Mouse (Mus musculus) CH12.LX (cell line): ENCODE measurements around the gene Acadvl. TPM values are rescaled to one million over a fixed set of nuclear protein-coding genes. Genes with fewer than 3 reads are reported as not detected.

Experiments used
- DNase-seq: peaks from one replicate; pipeline ENCODE4 v3.0.0-alpha.2; 2013; ENCODE audit errors: extremely low read depth
- H3K27ac ChIP-seq: 2 replicates; pipeline ENCODE4 v1.5.1; 2012; ENCODE audit warnings: low read depth, mild to moderate bottlenecking, control low read depth, moderate library complexity; ENCODE audit not compliant: insufficient read depth
- H3K27me3 ChIP-seq: replicated peaks from 2 replicates; pipeline ENCODE3; 2012; ENCODE audit warnings: inconsistent platforms
- H3K36me3 ChIP-seq, 2 experiments: replicated peaks in 1 of 2; 2 replicates each; pipeline versions ENCODE3 to v1.6.1; 2012; ENCODE audit warnings: inconsistent platforms in 1 of 2, low read length in 1 of 2, mild to moderate bottlenecking in 1 of 2, mixed read lengths in 1 of 2, moderate library complexity in 1 of 2; ENCODE audit not compliant: control insufficient read depth in 1 of 2, insufficient read depth in 1 of 2
- H3K4me1 ChIP-seq, 2 experiments: 2 replicates each; pipeline ENCODE4 v1.6.1; 2012; ENCODE audit warnings: inconsistent platforms in 1 of 2, moderate library complexity in 1 of 2; ENCODE audit not compliant: insufficient read depth in 2 of 2, control insufficient read depth in 1 of 2
- H3K4me2 ChIP-seq: 2 replicates; pipeline ENCODE4 v1.6.1; 2012; ENCODE audit warnings: low read depth, mild to moderate bottlenecking, control low read depth; ENCODE audit not compliant: poor library complexity, insufficient read depth, severe bottlenecking
- H3K4me3 ChIP-seq, 3 experiments: fragments of 150-350 bp in 1 of 3; sonication (generic) in 1 of 3; replicated peaks in 1 of 3; 2 replicates each; pipeline versions ENCODE3 to v1.5.1; 2011 to 2012; ENCODE audit warnings: low read depth in 2 of 3, low read length in 2 of 3, mild to moderate bottlenecking in 2 of 3, moderate library complexity in 2 of 3, control low read depth in 1 of 3, improper control_type of control experiment in 1 of 3, inconsistent platforms in 1 of 3, mixed read lengths in 1 of 3; ENCODE audit not compliant: poor library complexity in 1 of 3
- H3K79me2 ChIP-seq: replicated peaks from 2 replicates; pipeline ENCODE4 v1.6.1; 2012; ENCODE audit warnings: mild to moderate bottlenecking, moderate library complexity; ENCODE audit not compliant: control insufficient read depth, poor library complexity, insufficient read depth, severe bottlenecking; ENCODE audit errors: extremely low read depth
- H3K9ac ChIP-seq: 2 replicates; pipeline ENCODE4 v1.6.1; 2012; ENCODE audit warnings: low read depth, mild to moderate bottlenecking, control low read depth, moderate library complexity; ENCODE audit not compliant: insufficient read depth
- H3K9me3 ChIP-seq: replicated peaks from 2 replicates; pipeline ENCODE3; 2012; ENCODE audit warnings: low read length, inconsistent platforms, mixed read lengths
- CHD1 ChIP-seq: IDR thresholded peaks from 2 replicates; pipeline ENCODE4 v1.6.1; 2012; ENCODE audit warnings: low read depth, low read length, improper control_type of control experiment, inconsistent platforms
- E2F4 ChIP-seq: IDR thresholded peaks from 2 replicates; pipeline ENCODE4 v1.6.1; 2011; ENCODE audit warnings: low read depth, low read length, improper control_type of control experiment; ENCODE audit not compliant: insufficient replicate concordance
- EP300 ChIP-seq: IDR thresholded peaks from 2 replicates; pipeline ENCODE4 v1.6.1; 2011; ENCODE audit warnings: low read length, improper control_type of control experiment
- ETS1 ChIP-seq: conservative IDR thresholded peaks from 2 replicates; pipeline ENCODE4 v1.6.1; 2012; ENCODE audit warnings: low read depth, mild to moderate bottlenecking, inconsistent platforms, low read length, improper control_type of control experiment, moderate library complexity
- HCFC1 ChIP-seq: IDR thresholded peaks from 2 replicates; pipeline ENCODE4 v1.6.1; 2012; ENCODE audit warnings: low read depth, mild to moderate bottlenecking, inconsistent platforms, low read length, improper control_type of control experiment
- JUND ChIP-seq: conservative IDR thresholded peaks from 2 replicates; pipeline ENCODE4 v1.6.1; 2011; ENCODE audit warnings: low read depth, low read length, improper control_type of control experiment
- MEF2A ChIP-seq: IDR thresholded peaks from 2 replicates; pipeline ENCODE4 v1.6.1; 2014; ENCODE audit warnings: low read depth, mild to moderate bottlenecking, inconsistent platforms, low read length, improper control_type of control experiment, borderline replicate concordance
- MXI1 ChIP-seq: IDR thresholded peaks from 2 replicates; pipeline ENCODE4 v1.6.1; 2011; ENCODE audit warnings: mild to moderate bottlenecking, low read depth, low read length, improper control_type of control experiment
- NRF1 ChIP-seq: IDR thresholded peaks from 2 replicates; pipeline ENCODE4 v1.6.1; 2014; ENCODE audit warnings: low read depth, mild to moderate bottlenecking, inconsistent platforms, low read length, improper control_type of control experiment, moderate library complexity
- RAD21 ChIP-seq: IDR thresholded peaks from 2 replicates; pipeline ENCODE4 v1.6.1; 2011; ENCODE audit warnings: low read depth, mild to moderate bottlenecking, low read length, improper control_type of control experiment, moderate library complexity
- USF2 ChIP-seq: conservative IDR thresholded peaks from 2 replicates; pipeline ENCODE4 v1.6.1; 2011; ENCODE audit warnings: low read depth, low read length, improper control_type of control experiment
- ZC3H11A ChIP-seq: IDR thresholded peaks from 2 replicates; pipeline ENCODE4 v1.6.1; 2012; ENCODE audit warnings: low read depth, mild to moderate bottlenecking, inconsistent platforms, low read length, improper control_type of control experiment
- dilution Hi-C: fragments of 300-500 bp; cut with MboI; formaldehyde crosslinking; loops from 2 replicates; pipeline ENCODE4 v1.14.3; 2020; ENCODE audit warnings: low sequenced_read_pairs; ENCODE audit not compliant: extremely low pct_unique_long_range_greater_than_20kb, extremely low pct_ligation_motif_present
- in situ Hi-C: fragments of 300-500 bp; cut with MboI; formaldehyde crosslinking; loops from 3 replicates; pipeline ENCODE4 v1.14.3; 2019; ENCODE audit warnings: low sequenced_read_pairs, low pct_ligation_motif_present, low pct_unique_long_range_greater_than_20kb, mixed read lengths
- polyA plus RNA-seq: library from polyadenylated mRNA; unstranded; fragments of >175 nt; gene quantifications from 2 replicates; pipeline ENCODE4 v1.2.1, GENCODE M21; 2012; ENCODE audit warnings: low read depth; ENCODE audit not compliant: insufficient read length
- total RNA-seq, 2 experiments: library from RNA; depleted of rRNA; stranded (reverse); fragments of 300-350 nt in 1 of 2; fragments of >200 nt in 1 of 2; gene quantifications; 2 replicates each; pipeline ENCODE4 v1.2.3; 2012 to 2014

Acadvl gene
- total and polyA plus RNA-seq, 3 experiments: 76.9 to 148 (median 81.8) TPM

DNA sequence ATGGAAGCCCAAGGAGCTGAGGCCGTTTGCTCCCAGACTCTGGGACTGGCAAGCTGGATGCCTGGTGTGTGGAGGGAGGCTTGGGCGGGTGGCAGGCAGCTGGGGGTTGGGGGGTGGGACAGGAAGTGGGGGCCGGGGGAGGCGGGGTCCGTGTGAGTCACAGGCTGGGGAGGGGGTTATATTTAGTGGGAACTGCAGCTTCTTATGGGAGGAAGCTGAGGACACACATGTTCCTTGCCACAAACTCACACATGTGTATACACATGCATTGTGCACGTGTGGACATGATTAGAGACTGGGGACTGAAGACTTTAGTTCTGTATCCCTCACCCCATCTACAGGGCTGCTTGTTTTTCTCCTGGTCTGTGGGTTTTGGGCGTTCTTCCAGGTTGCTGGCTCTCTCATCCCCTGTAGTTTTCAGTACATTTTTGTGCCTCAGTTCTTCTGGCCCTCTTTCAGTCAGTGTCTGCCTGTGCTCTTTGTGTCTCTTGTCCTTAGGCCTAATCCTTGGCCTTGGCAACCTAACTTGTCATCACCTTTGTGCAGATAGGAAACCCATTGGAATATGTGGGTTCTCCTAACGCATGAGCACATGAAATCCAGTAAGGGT is 4.9 kb upstream of the Acadvl start:
- TF ChIP-seq ZC3H11A: no peak
- TF ChIP-seq MEF2A: no peak
- no peak for TF ChIP-seq CHD1
- no peak for TF ChIP-seq JUND
- TF ChIP-seq MXI1: no peak
- no peak for TF ChIP-seq NRF1
- TF ChIP-seq USF2: no peak
- TF ChIP-seq E2F4: no peak
- TF ChIP-seq RAD21: no peak
- in situ Hi-C loops: loop anchor here (25.0 kb wide), 1 partner anchor 933 kb away; the partner anchor contains the start of genes Per1 and Vamp2
- H3K4me3 ChIP-seq: no peak overlapping the region
- no peaks in the 10 kb centered on the region for H3K36me3 ChIP-seq
- peak overlapping the region; percentile 68 for H3K4me2 ChIP-seq
- no peak overlapping the region; the same call in 1 of the 2 replicates for H3K9ac ChIP-seq
- DNase-seq: no peak
- peaks cover 8 to 32% of the 10 kb centered on the region in 2 experiments; a peak in 3 of 4 replicates for H3K4me1 ChIP-seq
- no peak overlapping the region for H3K27ac ChIP-seq
- dilution Hi-C loops: no loop called here
- no peaks in the 10 kb centered on the region for H3K9me3 ChIP-seq
- H3K79me2 ChIP-seq: no peaks in the 10 kb centered on the region
- H3K27me3 ChIP-seq: peaks cover 10% of the 10 kb centered on the region

DNA sequence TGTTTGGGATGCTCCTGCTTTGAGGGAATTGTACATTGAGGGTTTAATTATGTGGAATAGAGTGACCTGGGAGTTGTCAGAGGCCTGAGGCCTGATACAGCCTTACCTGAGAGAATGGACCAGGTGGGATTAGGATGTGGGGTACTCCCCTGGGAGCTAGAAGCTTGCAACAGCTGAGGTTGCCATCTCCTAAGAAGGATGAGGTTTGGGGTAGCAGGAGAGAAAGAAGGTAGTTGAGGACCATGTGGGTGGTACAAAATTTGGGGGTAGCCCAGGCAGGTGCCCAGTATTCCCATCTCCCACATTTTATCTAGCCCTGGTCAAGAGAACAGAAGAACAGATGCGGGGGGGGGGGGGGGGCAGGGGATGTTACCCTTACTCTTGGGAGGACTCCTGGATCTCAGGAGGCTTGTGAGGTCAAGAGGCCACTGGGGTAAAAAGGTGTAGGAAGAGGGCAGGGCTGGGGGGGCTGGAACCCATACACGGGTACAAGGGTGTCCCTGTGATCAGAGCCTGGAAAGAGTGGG is 4.3 kb upstream of the Acadvl start:
- in situ Hi-C loops (loop anchor here (25.0 kb wide), 1 partner anchor 932 kb away; the partner anchor contains the start of genes Per1 and Vamp2), dilution Hi-C loops (no loop called here)
- Histone ChIP-seq H3K4me1 (peaks cover 10 to 31% of the 10 kb centered on the region in 2 experiments), H3K27ac (no peak overlapping the region), H3K4me2 (no peak overlapping the region), H3K9me3 (no peaks in the 10 kb centered on the region), H3K79me2 (no peaks in the 10 kb centered on the region), H3K4me3 (no peak overlapping the region), H3K9ac (no peak overlapping the region), H3K36me3 (no peaks in the 10 kb centered on the region), H3K27me3 (peaks cover 10% of the 10 kb centered on the region)
- DNase-seq: no peak
- TF ChIP-seq HCFC1 (no peak), EP300 (no peak), ETS1 (no peak)
